Mouse (Mus musculus) embryo, embryonic 11.5 days (tissue): ENCODE measurements around the gene Slc19a3.

Experiments used
- DNase-seq: peaks from one replicate; pipeline ENCODE4 v3.0.0-alpha.2; 2012; ENCODE audit warnings: low read depth, low spot score

The Slc19a3 gene

GRCm38 (mm10) chr1:83038109-83038672 is at the start of gene Slc19a3:
Slc19a3 (minus strand) TSS chr1:83038448.
- DNase-seq: no peak

GRCm38 (mm10) chr1:83084790-83085189 is 46.5 kb upstream of the Slc19a3 start:
- no peak for DNase-seq

- no peak for DNase-seq
These were observed 38.8 kb upstream of the Slc19a3 start for GRCm38 (mm10) chr1:83077016-83077415.

GRCm38 (mm10) chr1:83076190-83076917 is 38.1 kb upstream of the Slc19a3 start:
- DNase-seq: peak; percentile 54

GRCm38 (mm10) chr1:83075526-83076189 is 37.4 kb upstream of the Slc19a3 start:
- DNase-seq: no peak

- DNase-seq: no peak
These were observed 29.0 kb upstream of the Slc19a3 start for GRCm38 (mm10) chr1:83067205-83067604.

GRCm38 (mm10) chr1:83066577-83066976 is 28.3 kb upstream of the Slc19a3 start:
- no peak for DNase-seq

- peak; percentile 23 for DNase-seq
These were observed 26.6 kb upstream of the Slc19a3 start for GRCm38 (mm10) chr1:83064851-83065250.

GRCm38 (mm10) chr1:83060643-83061042 is 22.4 kb upstream of the Slc19a3 start, which contains the start of gene Krtap28-13:
Krtap28-13 (plus strand) TSS chr1:83060930.
- DNase-seq: no peak

- DNase-seq: no peak
These were observed 21.0 kb upstream of the Slc19a3 start, which contains the start of gene A030005K14Rik for GRCm38 (mm10) chr1:83059278-83059677. A030005K14Rik (minus strand) TSS chr1:83059378.

- DNase-seq: no peak
These were observed 20.2 kb upstream of the Slc19a3 start for GRCm38 (mm10) chr1:83058481-83058880.

GRCm38 (mm10) chr1:83044882-83045427 is 6.7 kb upstream of the Slc19a3 start, which contains the start of gene Gm47969:
Gm47969 (plus strand) TSS chr1:83044932.
- DNase-seq: no peak

- no peak for DNase-seq
These were observed 4.1 kb upstream of the Slc19a3 start, which contains the start of gene Krtap28-10 for GRCm38 (mm10) chr1:83042380-83042779. Krtap28-10 (minus strand) TSS chr1:83042480.

- DNase-seq: no peak
These were observed 832 bp upstream of the Slc19a3 start for GRCm38 (mm10) chr1:83039080-83039479.

GRCm38 (mm10) chr1:83036892-83037667 is 1.2 kb downstream of the Slc19a3 start:
- DNase-seq: no peak

GRCm38 (mm10) chr1:83034509-83034908 is 3.7 kb downstream of the Slc19a3 start:
- DNase-seq: no peak

- DNase-seq: no peak
These were observed 5.7 kb downstream of the Slc19a3 start for GRCm38 (mm10) chr1:83032508-83032907.

GRCm38 (mm10) chr1:83031950-83032349 is 6.3 kb downstream of the Slc19a3 start:
- DNase-seq: no peak

- DNase-seq: no peak
These were observed 21.7 kb downstream of the Slc19a3 start for GRCm38 (mm10) chr1:83016556-83016955.

GRCm38 (mm10) chr1:83015329-83015879 is 22.8 kb downstream of the Slc19a3 start:
- DNase-seq: no peak

GRCm38 (mm10) chr1:83014477-83014876 is 23.8 kb downstream of the Slc19a3 start:
- no peak for DNase-seq
